Mouse (Mus musculus) spleen, postnatal 10 days (tissue): ENCODE measurements around the gene Camk2b.
"Not testable (repeated sequence)": the region's sequence is repeated elsewhere in the genome, so short reads cannot be mapped to it uniquely, and the experiment has no call there.

ENCODE experiments used
- DNase-seq, 2 experiments: peaks; one replicate each; pipeline ENCODE4 v3.0.0; 2021 to 2022; ENCODE audit warnings: low spot score in 2 of 2

Gene Camk2b

DNA sequence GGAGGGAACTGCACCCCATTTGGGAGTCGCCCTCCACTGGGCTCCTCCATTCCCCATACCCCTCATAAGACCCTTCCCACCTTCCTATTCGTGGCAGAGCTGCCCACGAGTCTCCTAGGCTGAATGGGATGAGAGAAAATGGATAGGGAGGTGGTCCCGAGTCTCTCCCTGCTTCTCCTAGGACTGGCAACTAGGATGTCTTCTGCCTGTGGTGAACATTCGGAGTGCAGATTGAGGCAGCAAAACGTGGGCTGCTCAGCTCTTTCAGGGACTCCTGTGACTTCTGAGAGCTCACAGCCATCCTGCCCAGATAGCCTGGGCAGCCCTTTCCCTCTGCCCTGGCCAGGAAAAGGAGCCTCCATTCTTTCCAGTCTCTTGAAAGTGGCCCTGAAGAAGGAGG is at the start of gene Camk2b:
Gene Camk2b (minus strand): TSS at position 187 of the 400 bp plus-strand sequence.
- DNase-seq = no peak

DNA sequence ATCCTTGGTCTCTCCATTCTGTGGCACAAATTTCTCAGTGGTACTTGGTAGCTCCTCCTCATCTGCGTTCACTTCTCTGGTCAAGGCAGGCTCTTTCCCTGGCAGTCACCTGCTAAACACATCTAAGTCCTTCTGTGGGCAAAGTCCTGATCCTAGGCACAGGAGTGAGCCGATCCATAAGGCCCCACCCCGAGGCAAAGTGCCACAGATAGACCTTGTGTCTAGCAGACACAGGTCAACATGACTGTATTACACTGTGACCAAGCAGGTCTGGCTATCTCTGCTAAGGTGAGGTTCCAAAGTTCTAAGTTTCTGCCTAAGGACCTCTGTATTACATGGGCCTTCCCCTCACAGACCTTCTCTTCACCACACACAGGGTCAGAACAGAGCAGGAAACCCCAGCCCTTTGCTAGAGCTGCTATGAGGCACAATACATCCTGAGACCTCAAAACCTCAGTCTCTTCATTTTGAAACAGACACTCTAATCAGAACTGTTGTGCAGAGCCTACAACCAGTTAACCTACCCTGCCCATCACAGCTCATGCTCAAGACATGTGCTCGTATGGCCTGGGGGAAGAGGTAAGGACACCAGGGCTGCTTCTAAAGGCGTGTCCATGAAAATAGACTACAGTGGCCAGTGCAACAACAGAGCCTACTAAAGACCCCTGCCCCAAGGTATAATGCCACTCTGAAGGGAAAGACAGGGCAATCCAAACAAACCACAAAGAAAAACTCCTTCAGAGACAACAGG is 45.7 kb upstream of the Camk2b start:
- no peak for DNase-seq

DNA sequence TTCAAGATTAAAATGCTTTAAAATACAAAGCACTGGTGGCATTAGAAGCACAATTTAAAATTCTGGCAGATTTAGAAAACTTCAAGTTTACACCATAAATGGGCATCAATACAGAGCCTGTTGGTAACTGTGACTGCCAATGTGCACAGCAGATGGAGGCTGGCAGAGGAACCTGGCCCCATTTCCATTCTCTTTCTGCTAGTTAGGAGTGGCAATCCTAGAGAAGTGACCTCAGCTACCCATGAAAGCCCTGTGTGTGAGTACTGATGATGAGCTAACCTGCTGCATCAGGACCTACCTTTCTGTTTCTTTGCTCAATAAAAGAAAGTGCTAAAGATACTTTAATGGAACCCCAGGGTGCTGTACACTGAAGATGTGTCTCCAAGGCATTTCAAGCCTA is 43.8 kb upstream of the Camk2b start:
- DNase-seq = no peak

DNA sequence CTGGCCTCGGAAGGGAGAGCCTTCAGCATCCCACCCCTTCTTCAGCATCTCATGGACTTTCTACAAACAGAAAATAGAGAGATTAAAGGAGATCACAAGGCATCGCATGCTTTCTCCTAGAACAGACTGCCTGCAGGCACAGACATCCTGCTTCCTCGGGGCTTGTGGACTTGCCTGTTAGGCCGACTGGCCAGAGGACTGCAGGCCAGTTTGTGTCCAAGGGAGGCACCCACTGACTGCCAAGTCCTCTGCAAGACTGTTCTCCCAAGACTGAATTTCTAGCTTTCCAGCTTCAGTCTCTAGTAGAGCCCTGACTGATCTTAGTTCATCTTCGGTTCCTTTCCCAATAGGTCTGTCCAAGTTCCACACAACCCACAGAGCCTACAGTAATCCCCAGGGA is 42.1 kb upstream of the Camk2b start:
- DNase-seq = no peak

DNA sequence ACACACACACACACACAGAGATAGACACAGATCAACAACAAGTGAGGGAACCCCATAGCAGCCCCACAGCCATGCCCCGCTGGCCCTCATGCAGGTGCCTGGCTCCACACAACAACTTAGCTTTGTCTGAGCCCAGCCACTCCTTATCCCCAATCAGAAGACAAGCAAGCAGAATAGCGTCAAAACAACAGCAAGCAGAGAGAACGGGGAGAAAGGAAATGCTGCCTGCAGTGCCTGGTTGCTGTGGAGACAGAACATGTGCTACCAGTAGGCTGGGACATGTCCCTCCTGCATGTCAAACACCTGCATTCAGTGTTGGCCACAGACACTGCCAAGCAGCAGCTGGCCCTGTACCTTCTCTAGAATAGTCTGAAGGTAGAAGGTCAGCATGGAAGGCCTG is 41.6 kb upstream of the Camk2b start:
- DNase-seq = no peak

DNA sequence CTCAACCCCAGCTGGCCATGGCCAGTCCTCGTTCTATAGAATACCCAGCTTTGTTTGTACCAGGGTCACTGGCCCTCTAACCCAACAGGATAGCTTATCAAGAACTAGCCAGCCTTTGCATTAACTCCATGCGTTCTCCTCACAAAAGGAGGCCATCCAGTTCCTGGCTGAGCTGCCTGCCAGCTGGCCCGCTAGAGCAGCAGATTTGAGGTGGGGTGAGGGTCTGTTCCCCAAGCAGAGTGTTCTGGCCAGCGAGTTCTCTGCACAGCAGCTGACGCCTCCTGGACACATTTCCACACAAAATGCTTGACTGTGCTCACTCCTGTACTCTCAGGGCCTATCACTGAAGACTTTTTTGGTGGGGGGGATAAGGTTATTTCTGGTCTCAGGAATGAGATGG is 38.6 kb upstream of the Camk2b start:
- no peak for DNase-seq

DNA sequence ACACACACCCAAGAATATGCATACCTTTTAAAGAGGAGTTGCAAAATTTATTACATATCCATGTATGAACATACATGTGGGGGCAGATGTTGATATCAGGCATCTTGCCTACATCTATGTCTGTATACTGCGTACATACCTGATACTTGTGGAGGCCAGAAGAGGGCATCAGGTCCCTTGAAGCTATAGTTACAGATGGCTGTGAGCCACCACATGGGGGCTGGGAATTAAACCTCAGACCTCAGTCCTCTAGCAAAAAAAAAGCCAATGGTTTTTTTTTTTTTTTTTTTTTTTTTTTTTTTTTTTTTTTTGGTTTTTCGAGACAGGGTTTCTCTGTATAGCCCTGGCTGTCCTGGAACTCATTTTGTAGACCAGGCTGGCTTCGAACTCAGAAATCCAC is 30.5 kb upstream of the Camk2b start:
- not testable (repeated sequence) for DNase-seq

DNA sequence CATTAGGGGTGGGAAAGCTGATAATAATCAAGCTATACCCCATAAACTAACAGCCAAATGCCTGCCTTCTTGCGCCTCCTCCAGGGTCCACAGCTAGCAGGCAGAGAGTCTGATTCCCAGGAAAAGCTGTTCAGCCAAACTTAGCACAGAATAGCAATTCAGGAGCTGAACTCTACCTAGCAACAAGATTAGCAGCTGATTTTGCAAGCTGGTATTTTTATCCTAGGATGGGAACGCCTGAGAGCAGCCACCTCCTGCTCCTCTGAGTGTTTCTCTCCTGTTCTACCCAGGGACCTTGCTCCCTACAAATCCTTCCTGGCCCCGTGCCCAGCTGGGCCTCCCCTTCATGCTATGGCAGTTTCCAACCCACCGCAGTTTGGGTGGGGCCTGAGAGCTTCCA is 20.8 kb upstream of the Camk2b start:
- DNase-seq = no peak

DNA sequence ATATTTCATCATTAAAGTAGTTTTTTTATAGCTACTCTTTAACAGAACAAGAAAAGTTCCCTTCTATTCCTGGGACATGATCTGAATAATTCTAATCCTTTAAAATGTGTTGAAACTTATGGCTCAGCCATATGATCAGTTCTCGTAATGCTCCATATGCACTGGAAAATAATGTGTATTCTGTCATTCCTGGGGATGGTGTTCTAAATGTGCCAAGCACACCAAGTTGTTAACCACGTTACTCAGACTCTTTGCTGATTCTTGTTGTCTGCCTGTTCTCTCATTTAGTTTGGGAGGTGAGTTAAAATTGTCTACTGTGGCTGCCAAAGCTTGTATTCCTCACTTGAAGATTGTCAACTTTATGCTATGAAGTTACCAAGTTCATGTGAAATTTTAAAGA is 12.6 kb upstream of the Camk2b start:
- no peak for DNase-seq

DNA sequence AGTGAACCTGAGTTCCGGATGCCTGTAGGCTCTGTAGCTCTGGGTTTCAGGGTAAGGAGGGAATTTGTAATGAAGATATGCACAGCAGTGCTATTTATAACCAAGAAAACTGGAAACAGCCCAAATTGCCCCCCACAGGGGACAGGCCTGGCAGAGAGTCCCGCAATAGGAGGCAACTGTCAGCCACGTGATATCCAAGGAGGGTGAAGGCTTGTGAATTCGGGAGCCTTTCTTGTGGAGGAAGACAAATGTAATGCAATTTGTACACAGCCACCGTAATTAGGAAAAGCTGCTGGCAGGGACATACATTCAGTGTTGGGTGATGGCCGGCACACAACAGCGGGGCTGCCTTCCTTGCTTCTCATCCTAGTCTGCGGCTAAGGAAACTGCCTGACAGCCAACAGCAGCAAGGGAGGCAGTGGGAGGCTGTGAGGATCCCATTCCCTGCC is 9.5 kb upstream of the Camk2b start:
- DNase-seq = no peak

DNA sequence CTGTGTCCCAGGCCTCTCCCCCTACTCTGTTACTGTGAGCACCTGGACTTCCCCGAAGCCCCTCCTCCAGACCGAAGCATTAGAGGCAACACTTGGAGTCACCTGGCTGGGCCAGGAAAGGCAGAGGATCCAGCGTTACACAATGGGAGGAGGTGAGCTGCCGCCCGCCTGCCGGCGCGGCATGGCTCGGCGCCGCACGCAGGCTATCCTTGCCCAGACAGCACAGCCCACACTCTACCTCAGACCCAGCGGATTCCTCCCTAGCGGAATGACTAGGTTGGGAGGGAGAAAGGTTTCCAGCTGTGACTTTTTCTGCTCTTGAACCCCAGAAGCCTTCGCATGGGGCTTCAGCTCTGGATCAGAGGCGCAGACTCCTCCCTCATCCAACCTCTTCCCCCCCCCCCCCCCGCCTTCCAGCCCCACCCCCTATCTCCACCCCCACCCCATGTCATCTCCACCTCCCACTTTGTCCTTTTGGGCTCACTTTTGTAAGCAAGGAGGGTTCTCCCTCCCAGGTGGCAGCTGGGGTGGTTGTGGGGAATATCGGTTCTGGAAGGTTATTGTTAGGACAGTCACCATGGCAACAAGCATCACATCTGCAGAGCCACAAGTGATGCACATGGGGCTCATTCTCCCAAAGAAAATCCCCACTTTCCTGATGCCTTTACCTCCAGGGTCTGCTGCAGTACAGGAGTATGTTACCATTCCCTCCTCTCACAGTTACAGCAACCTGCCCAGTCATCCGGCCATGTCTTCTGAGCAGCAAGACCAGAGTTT is 2.2 kb upstream of the Camk2b start:
- DNase-seq = no peak

DNA sequence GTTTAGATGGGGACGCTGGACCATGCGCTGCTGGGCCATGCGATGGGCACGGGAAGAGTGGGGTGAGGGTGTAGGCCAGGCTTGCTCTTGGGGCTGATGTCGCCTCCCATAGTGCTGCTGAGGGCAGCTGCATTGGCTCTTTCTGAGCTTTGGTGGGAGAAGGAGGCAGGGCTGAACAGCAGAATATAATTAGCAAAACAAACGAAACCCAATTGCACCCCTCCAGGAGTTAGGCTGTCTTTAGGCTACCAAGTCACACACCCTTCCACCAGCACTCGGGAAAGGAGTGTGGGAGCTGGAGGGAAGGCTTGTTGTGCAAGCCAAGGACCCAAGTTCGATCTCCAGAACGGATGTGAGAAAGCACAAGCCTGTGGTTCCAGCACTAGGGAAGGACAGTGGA is 998 bp upstream of the Camk2b start:
- DNase-seq = no peak

DNA sequence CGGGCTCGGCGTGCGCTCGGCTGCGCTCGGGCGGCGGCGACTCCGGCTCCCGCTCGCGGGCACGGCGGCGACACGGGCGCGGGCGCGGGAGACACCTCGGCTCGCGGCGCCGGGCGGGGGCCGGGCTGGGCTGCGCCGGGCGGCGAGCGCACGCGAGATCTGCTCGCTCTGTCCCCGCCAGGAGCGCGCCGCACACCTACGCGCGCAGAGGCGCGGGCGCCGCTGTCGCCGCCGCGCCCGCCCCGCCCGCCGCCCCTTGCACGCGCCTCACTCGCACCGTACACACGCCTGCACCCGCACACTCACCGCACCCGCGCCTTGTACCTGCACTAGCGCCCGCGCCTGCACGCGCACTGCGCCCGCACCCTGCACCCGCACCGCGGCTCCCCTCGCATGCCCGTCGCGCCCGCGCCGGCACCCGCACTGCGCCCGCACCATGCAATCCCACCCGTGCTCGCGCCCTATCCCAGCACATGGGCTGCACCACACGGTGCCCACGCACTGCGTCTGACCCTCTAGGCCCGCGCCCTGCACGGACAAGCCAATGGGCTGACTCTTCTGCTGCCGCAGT is 526 bp downstream of the Camk2b start:
- no peak for DNase-seq

DNA sequence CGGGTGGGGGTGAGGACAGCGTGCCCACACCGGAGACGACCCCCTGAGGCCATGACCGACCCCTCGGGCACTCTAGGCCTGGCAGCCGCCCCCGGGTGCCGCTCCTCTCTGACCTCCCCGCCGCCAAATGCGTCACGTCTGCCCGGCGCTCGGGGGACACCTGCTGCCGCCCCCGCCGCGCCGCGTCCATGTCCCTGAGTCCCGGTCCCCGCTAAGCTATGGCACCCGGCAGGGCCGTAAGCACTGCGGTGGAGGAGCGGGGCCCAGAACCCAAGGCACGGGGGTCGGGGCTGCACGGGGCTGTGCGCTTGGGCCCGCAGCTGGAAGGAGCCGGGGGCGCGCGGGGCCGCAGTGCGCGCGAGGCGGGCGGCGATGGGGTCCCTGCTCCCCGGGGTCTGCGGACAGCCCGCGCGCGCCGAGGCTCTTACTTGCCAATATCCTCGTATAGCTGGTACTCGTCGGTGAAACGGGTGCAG is 1.1 kb downstream of the Camk2b start:
- DNase-seq = no peak

DNA sequence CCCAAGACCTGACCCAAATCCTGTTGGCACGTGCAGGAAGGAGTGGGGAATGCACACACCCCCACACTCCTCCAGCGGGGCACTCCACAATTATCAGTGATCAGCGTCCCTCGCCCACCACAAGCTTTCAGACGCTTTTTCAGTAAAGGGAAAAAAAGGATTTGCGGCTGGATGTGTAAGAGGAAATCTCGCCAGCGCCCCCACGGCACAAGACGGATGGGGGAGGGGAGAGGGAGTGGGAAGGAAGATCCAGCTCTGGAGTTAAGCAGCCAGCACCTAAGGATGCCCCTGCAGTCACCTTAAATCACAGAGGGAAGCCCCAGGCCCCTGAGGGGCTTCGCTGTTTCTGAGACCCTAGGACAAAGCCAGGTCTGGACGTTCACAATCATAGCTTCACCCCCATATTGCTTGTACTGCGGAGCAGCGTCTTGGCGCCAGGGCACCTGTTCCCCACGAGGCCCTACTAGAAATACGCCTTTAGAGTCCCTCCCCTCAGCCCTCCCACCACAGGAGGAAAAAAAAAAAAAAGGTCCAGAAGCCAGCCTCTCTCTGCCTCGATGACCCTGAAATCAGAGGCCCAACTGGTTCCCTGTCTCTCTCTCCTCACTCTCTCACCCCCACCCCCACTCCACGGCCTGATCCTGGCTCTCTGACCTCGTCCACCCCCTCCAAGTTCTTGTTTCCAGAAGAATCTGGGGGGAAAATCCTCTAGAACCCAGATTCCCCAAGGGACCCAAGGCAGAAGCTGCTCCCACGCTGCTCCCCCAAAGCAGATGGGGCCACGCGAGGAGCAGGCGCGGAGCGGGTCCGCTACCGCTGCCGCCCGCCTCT is 1.7 kb downstream of the Camk2b start:
- DNase-seq = no peak

DNA sequence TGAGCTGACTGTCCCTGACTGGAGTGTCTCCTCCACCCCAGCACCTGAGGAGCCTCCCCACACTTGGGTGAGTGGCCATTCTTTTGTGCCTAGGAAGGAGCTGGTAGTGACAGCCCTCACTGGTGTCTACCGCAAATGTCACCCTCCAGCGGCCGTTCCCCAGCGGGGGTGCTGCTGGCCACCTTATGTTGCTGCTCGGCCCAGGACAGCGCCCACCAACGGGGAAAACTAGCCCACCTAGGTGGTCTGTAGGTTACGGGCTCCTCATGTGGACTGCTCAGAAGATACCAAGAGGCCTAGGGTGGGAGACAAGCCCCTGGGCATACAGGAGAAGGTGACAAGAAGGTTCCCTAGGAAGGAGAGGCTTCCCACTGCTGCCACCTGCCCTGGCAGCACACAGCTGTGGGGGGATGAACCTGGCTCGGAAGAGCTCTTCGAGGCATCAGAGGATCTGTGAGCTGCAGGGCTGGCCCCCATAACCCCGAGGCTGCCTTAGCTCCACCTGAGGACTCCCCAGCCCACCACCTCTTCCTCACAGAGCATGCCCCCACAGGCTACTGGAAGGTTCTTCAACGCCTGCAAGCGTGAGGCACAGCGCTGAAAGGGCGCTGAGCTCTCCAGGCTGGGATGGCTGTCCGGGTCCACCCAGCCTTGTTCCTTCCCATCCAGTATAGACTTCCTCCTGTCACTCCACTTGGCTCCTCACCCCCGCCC is 2.5 kb downstream of the Camk2b start:
- DNase-seq = no peak

DNA sequence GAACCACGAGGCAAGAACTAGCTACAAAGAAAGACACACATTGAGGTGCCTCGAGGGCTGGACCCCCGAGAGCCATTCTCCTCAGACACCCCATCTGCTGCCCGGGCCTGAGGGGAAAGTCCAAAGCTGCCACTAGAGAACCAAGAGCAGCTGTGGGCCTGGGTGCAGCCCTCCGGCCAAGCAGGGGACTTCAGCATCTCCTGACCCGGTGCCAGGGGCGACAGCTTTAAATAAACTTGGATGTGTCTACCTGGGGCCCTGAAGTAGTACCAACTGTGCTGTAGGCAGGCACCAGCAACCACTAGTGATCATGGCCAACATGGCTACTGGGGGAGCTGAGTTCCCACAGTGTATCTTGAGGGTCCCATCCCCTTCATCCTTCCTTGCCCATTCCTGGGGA is 3.1 kb downstream of the Camk2b start:
- DNase-seq = no peak

DNA sequence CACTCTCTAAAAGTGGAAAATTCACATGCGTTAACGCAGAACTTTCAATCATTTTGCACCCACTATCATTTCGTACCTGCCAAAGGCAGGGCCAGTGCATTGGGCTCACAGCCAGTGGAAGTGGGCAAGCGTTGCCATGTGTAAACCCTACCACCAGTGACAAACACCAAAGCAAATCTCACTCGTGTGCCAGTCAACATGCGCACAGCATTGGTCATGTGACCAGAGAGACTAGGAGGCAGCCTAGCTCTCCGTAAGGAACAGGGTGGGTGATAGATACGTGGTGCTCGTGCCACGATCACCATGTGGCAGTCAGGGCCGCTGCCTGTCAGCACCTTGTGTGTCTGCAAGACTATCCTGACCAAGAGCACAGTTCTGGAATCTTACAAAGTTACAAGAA is 3.8 kb downstream of the Camk2b start:
- DNase-seq = no peak

DNA sequence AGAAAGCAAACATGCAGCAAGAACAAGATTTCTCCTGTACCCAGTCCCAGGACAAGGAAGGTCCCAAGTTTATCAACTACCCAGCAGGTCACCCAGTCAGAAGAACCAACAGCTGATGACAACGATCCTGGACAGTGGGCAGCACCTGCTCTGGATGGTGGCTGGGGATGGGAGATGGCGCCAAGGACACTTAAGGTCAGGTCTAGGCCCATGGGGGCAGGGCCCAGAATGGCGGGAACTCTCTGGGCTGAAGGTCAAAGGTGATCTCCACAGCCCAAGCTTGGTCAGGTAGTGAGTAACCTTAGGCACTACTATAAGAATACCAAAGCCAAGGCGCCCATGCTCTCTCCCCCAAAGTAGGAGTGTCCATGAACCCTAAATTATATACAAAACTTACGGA is 4.3 kb downstream of the Camk2b start:
- no peak for DNase-seq

DNA sequence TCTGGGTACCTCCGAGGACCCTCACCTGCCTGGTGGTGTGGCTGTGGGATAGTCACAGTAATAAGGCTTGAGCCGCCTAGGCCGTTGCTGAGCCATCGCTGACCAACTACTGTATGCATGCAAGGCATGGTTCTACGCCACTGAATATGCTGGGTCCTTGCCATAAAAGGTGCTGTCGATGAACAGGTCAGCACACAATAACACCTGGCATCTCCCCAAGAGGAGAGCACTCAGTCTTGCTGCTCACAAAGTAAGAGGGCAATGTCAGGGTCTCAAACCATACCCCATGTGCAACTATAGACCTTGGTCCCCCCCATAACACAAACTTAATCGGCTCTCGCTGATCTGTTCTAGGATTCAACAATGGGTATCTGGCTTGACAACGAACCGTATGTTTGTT is 7.0 kb downstream of the Camk2b start:
- DNase-seq = no peak

DNA sequence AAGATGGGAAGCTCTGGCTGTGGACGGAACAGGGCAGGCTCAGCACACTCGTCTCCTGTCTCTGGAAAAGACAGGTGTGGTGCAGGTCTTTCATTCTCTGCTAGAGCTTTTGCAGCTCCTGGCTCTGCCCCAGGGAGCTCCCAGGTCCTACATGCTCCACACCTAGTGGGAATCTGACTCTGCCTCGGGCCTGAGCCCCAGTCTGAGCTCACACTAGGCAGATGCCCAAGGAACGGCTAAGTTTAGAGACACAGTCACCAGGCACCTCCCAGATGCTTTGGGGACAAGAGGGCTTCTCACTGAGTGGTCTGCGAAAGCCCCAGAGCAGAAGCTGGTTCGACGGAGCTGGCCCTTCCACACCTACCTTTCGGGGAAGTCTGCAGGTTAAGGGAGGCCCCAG is 12.8 kb downstream of the Camk2b start:
- no peak for DNase-seq
